ENCODE assay signal across 9 mouse cellular contexts in the genomic region with DNA sequence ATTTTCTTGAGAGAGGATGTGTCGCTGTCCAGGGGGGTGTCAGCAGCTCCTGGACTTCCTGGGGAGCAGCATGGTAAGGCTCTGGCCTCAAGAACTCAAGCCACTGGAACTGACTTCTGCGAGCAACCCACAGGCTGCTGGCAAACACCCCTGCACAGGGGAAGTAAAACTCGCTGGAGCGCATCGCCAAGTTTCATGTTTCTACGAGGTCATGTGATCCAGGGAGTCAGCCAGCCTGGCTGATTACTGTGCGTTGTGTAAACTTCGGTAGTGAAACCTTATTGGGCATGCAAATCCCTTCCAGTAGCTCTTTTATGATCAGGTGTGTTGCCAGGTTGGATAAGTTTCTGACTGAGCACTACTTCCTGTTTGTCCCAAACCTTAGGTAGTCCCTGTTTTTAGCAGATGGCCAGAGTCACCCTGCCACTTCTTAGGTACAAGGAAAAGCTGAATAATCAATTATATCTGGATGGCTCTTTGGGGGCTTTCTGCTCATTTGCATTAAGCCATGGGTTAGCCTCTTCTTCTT. TPM values are rescaled to one million over a fixed set of nuclear protein-coding genes. Genes with fewer than 3 reads are reported as not detected.
DNase-seq lines count a peak whose midpoint lies in the region; ATAC-seq lines count a peak whose summit lies in the region.
"Had no signal": no experiment of that assay in that cellular context is flagged by ENCODE, and none has a peak within 500 bp of the region (broad histone marks: within the 10 kb centered on the region; RNA-seq: fewer than 3 reads in every experiment).

A gene (minus strand): TSS at position 479 of the 529 bp plus-strand sequence.

- no peaks in the 10 kb centered on the region for H3K36me3 ChIP-seq in kidney, embryonic 14.5 days (ENCODE audit: control insufficient read depth, insufficient read depth, low read length)
- no peaks in the 10 kb centered on the region for H3K36me3 ChIP-seq in midbrain, embryonic 16.5 days (ENCODE audit: control insufficient read depth, insufficient read depth, low read length)
- H3K36me3 ChIP-seq: midbrain, embryonic 12.5 days had no signal

- H3K27ac ChIP-seq in kidney, embryonic 14.5 days (ENCODE audit: low read depth, low read length) = peak within 1 kb of the TSS; percentile 73; the same call in 1 of the 2 replicates
- H3K27ac ChIP-seq in midbrain, embryonic 16.5 days (ENCODE audit: low read length) = no peak within 1 kb of the TSS
- H3K27ac ChIP-seq: midbrain, embryonic 12.5 days had no signal

- DNase-seq in A20 (ENCODE audit: low read depth, low spot score) (peak; percentile 95), liver (peak; percentile 31)
- peak; percentile 46 for DNase-seq in adrenal gland, adult 8-10 months
- DNase-seq in gastrocnemius, adult 18-20 months (ENCODE audit: low spot score) = peak; percentile 71
- peak; percentile 60 for DNase-seq in ovary, postnatal 36 days (ENCODE audit: low spot score)
- DNase-seq in cerebellum, adult 18-20 months = no peak

- no peak within 1 kb of the TSS for H3K9ac ChIP-seq in kidney, embryonic 14.5 days (ENCODE audit: low read depth, low read length)
- no peak within 1 kb of the TSS for H3K9ac ChIP-seq in midbrain, embryonic 16.5 days (ENCODE audit: low read depth, low read length)
- H3K9ac ChIP-seq: midbrain, embryonic 12.5 days had no signal

- WGBS in kidney, embryonic 14.5 days = 7% methylated on average over 8 of the region's 8 CpGs
- 55% methylated on average over 8 of the region's 8 CpGs for WGBS in midbrain, embryonic 16.5 days

- peak; percentile 91 for ATAC-seq in kidney, embryonic 14.5 days (ENCODE audit: low FRiP score, low TSS enrichment)
- ATAC-seq in midbrain, embryonic 16.5 days = no peak

- no peak within 1 kb of the TSS; the same call in 1 of the 2 replicates for H3K4me3 ChIP-seq in kidney, embryonic 14.5 days (ENCODE audit: low read length)
- H3K4me3 ChIP-seq in midbrain, embryonic 16.5 days (ENCODE audit: low read depth, low read length) = no peak within 1 kb of the TSS
- H3K4me3 ChIP-seq: midbrain, embryonic 12.5 days had no signal

- peaks cover 11% of the 10 kb centered on the region for H3K4me1 ChIP-seq in kidney, embryonic 14.5 days (ENCODE audit: control insufficient read depth, insufficient read depth, low read length)
- H3K4me1 ChIP-seq in midbrain, embryonic 16.5 days (ENCODE audit: control insufficient read depth, insufficient read depth, low read length) = no peaks in the 10 kb centered on the region
- H3K4me1 ChIP-seq: midbrain, embryonic 12.5 days had no signal

- H3K9me3 ChIP-seq in kidney, embryonic 14.5 days (ENCODE audit: control insufficient read depth, low read length) = no peaks in the 10 kb centered on the region
- no peaks in the 10 kb centered on the region for H3K9me3 ChIP-seq in midbrain, embryonic 16.5 days (replicated peaks; ENCODE audit: control insufficient read depth, low read length, poor library complexity, severe bottlenecking)
- H3K9me3 ChIP-seq: midbrain, embryonic 12.5 days had no signal

- peak within 1 kb of the TSS; percentile 29 for H3K4me2 ChIP-seq in kidney, embryonic 14.5 days (replicated peaks; ENCODE audit: low read depth, low read length)
- no peak within 1 kb of the TSS for H3K4me2 ChIP-seq in midbrain, embryonic 16.5 days (ENCODE audit: low read length)
- H3K4me2 ChIP-seq: midbrain, embryonic 12.5 days had no signal

- H3K27me3 ChIP-seq in kidney, embryonic 14.5 days (ENCODE audit: control insufficient read depth, insufficient read depth, low read length) = no peaks in the 10 kb centered on the region
- H3K27me3 ChIP-seq in midbrain, embryonic 16.5 days (ENCODE audit: control insufficient read depth, insufficient read depth, low read depth, low read length) = no peaks in the 10 kb centered on the region
- H3K27me3 ChIP-seq: midbrain, embryonic 12.5 days had no signal

RNA-seq across cellular contexts. Expression of the gene that starts here (rescaled TPM):
- total RNA-seq in adrenal gland, adult 8-10 months (2022) = 1 to 10 TPM; 1.2 to 4.8 (median 3.1) TPM
- 1 to 10 TPM; 1.1 to 1.2 TPM for total RNA-seq in gastrocnemius, adult 18-20 months (2021)
- polyA plus RNA-seq in kidney, embryonic 14.5 days (2014; fragmentation: Nextera tagmentation; extraction: Ambion mirVana) = 10.5 and 11.9 TPM in 2 replicates
- 0.48 and 0.87 TPM in 2 replicates for polyA plus RNA-seq in midbrain, embryonic 16.5 days (2015; fragmentation: Nextera tagmentation; extraction: Ambion mirVana)

Comparison
In these comparisons a context has a peak if more than half of its experiments do, and no peak if none do; other contexts are left out.
1. DNase-seq: peak in A20 (single experiment), adrenal gland, adult 8-10 months (single experiment), gastrocnemius, adult 18-20 months (single experiment), liver (single experiment) and ovary, postnatal 36 days (single experiment); none in cerebellum, adult 18-20 months (0 of 2).